Mouse (Mus musculus): ENCODE results near the gene Gm16181.

- no peak for TF ChIP-seq GATA1 (IDR thresholded peaks at IDR 0.05; ENCODE audit: low read length)
- TF ChIP-seq TAL1 (IDR thresholded peaks at IDR 0.05; ENCODE audit: low read length): no peak
These were observed 33.3 kb upstream of the Gm16181 start for GRCm38 (mm10) chr17:35187345-35187744.

Data from erythroblast, embryonic 14.5 days (primary cell).